Mouse (Mus musculus) olfactory bulb, adult 2 months (tissue): ENCODE measurements around the gene Hgfac. TPM values are rescaled to one million over a fixed set of nuclear protein-coding genes. Genes with fewer than 3 reads are reported as not detected.

Experiments
- H3K27ac ChIP-seq: fragments of 200-500 bp; 2 replicates; pipeline ENCODE4 v1.5.1; 2012; ENCODE audit warnings: low read depth, low read length; ENCODE audit not compliant: insufficient read depth
- H3K4me1 ChIP-seq: fragments of 200-500 bp; 2 replicates; pipeline ENCODE4 v1.6.1; 2012; ENCODE audit warnings: low read length; ENCODE audit not compliant: control insufficient read depth, insufficient read depth
- H3K4me3 ChIP-seq: fragments of 200-500 bp; 2 replicates; pipeline ENCODE4 v1.5.1; 2012; ENCODE audit warnings: mild to moderate bottlenecking, low read depth, low read length, moderate library complexity; ENCODE audit not compliant: insufficient read depth
- CTCF ChIP-seq: fragments of 200-500 bp; IDR thresholded peaks from 2 replicates; pipeline ENCODE4 v1.5.1; 2012; ENCODE audit warnings: low read depth, mild to moderate bottlenecking, low read length, moderate library complexity; ENCODE audit not compliant: insufficient read depth
- POLR2A ChIP-seq: fragments of 200-500 bp; IDR thresholded peaks from 2 replicates; pipeline ENCODE4 v1.6.1; 2012; ENCODE audit warnings: mild to moderate bottlenecking, low read depth, low read length, moderate library complexity; ENCODE audit not compliant: insufficient read depth
- WGBS: fragments of 180-500 bp; shearing (Covaris S2); methylation state at CpG from one replicate; pipeline ENCODE4 v1.1.7; 2018; 5-methylcytosine and 5-hydroxymethylcytosine counted together
- polyA plus RNA-seq: library from polyadenylated mRNA; stranded (reverse); fragments of >200 nt; gene quantifications from 2 replicates; pipeline ENCODE4 v1.2.4, GENCODE M21; 2012; ENCODE audit warnings: low replicate concordance; ENCODE audit not compliant: missing spikeins, insufficient read depth, insufficient read length

The Hgfac gene
- polyA plus RNA-seq = not detected in 2 replicates

- no peak for TF ChIP-seq POLR2A
- no peak for TF ChIP-seq CTCF
- 71% methylated on average over 6 of the region's 6 CpGs for WGBS
- no peak within 1 kb of the TSS for H3K4me3 ChIP-seq
Measured at GRCm38 (mm10) chr5:35041268-35041829, at the start of gene Hgfac. Gene Hgfac, plus strand, starts transcription at chr5:35041509.

DNA sequence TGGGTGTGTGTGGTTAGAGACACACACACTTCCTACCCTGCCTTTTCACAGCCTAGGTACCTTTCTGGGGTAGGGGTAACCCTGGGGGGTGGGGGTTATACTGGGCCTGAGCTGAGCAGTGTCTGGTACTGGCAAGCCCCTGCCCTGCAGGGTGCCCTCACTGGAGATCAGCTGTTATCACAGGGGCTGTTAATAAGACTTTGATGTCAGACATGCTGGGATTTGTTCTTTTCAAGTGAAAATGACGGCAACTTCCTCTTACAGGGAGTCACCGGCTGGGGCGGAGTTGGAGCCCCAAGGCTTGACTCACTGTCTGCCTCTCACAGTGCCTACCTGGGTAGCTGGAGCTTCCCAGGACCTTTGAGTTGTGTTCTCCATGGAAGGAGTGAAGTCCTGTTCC lies 42.6 kb upstream of the Hgfac start:
- no peak overlapping the region for H3K27ac ChIP-seq
- no peak overlapping the region for H3K4me3 ChIP-seq
- H3K4me1 ChIP-seq = peaks cover 39% of the 10 kb centered on the region
- no peak for TF ChIP-seq POLR2A
- TF ChIP-seq CTCF = no peak
- WGBS = 52% methylated on average over 3 of the region's 3 CpGs

More at GRCm38 (mm10) chr5:35041268-35041829, at the start of gene Hgfac:
- Histone ChIP-seq H3K27ac (no peak within 1 kb of the TSS), H3K4me1 (peaks cover 7% of the 10 kb centered on the region; the same call in 1 of the 2 replicates)

DNA sequence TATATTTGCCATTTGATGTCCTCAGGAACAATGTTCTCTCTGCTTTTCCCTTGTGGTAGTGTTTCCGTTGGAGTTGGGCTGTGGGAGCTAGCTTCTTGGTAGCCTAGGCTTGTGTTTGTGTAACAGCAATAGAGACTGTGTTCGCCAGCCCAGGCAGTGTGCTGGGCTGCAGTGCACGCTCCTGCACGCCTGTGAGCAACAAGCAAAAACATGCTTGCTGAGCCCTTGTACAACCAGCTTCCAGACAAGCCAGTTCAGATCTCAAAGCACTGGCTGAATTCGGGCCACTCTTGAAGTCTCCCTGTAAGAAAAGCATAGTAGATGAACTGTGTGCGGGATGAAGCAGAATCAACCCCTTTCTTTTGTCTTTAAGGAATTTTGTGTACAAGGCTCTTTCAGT lies 42.0 kb upstream of the Hgfac start:
- Histone ChIP-seq H3K4me3 (no peak overlapping the region), H3K27ac (no peak overlapping the region), H3K4me1 (peaks cover 39% of the 10 kb centered on the region)
- TF ChIP-seq CTCF (no peak), POLR2A (no peak)
- WGBS = 67% methylated on average over 6 of the region's 6 CpGs

DNA sequence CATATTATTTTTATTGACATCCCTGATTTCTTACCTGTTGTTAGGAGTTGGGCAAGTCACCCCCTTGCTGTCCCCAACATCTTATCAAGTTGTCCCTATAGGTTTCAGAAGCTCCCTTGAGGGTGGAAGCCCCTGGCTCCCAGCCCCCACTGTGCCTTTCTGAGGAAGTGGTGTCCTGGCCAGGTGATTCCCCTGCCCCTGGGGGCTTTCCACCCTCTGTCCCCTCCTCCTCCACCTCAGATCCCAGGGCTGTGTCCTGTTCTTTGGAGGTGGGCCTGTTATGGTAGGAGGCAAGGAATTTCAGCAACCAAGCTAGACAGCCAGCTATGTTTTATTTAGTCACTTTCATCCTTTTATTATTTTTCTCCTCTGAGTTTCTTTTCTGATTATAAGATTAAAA lies 41.0 kb upstream of the Hgfac start:
- H3K4me3 ChIP-seq = no peak overlapping the region
- peaks cover 37% of the 10 kb centered on the region for H3K4me1 ChIP-seq
- TF ChIP-seq POLR2A = no peak
- no peak for TF ChIP-seq CTCF
- no peak overlapping the region for H3K27ac ChIP-seq

GRCm38 (mm10) chr5:35001144-35001543 lies 40.2 kb upstream of the Hgfac start:
- WGBS = 82% methylated on average over 3 of the region's 3 CpGs
- no peak overlapping the region for H3K27ac ChIP-seq
- H3K4me3 ChIP-seq = no peak overlapping the region
- no peak for TF ChIP-seq POLR2A
- no peak for TF ChIP-seq CTCF
- H3K4me1 ChIP-seq = peaks cover 37% of the 10 kb centered on the region

- no peak overlapping the region for H3K27ac ChIP-seq
- WGBS = 77% methylated on average over 7 of the region's 7 CpGs
- TF ChIP-seq POLR2A = no peak
- no peak for TF ChIP-seq CTCF
Measured at GRCm38 (mm10) chr5:35003611-35004162, 37.6 kb upstream of the Hgfac start.

GRCm38 (mm10) chr5:35004769-35005168 lies 36.5 kb upstream of the Hgfac start:
- TF ChIP-seq CTCF (no peak), POLR2A (no peak)
- H3K27ac ChIP-seq = no peak overlapping the region
- 93% methylated on average over 2 of the region's 2 CpGs for WGBS

More at GRCm38 (mm10) chr5:35003611-35004162, 37.6 kb upstream of the Hgfac start:
- Histone ChIP-seq H3K4me1 (peaks cover 29% of the 10 kb centered on the region), H3K4me3 (no peak overlapping the region)

DNA sequence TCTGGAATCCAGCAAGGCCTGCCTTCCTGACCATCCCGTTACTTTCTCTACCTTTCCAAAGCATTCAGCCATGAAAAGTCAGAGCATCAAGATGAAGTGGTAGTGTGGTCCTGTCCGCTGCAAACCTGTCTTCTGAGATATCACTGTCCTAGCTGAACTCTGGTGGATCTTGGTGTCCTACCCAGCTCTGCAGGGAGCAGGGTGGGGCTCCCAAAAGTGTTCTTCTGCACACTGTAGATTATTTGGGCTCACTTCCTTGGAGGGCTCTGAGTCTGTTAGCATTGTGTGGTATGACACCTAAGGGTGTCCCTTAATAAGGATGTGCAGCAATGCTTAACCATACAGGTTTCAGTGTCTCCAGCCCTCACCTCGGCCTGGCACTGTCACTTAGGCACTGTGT lies 35.6 kb upstream of the Hgfac start:
- H3K27ac ChIP-seq = no peak overlapping the region
- 96% methylated on average over 3 of the region's 3 CpGs for WGBS
- no peak overlapping the region for H3K4me3 ChIP-seq
- peaks cover 26% of the 10 kb centered on the region for H3K4me1 ChIP-seq
- TF ChIP-seq POLR2A = no peak
- TF ChIP-seq CTCF = no peak

More at GRCm38 (mm10) chr5:35004769-35005168, 36.5 kb upstream of the Hgfac start:
- Histone ChIP-seq H3K4me1 (peaks cover 25% of the 10 kb centered on the region), H3K4me3 (no peak overlapping the region)

- Histone ChIP-seq H3K27ac (no peak overlapping the region), H3K4me3 (no peak overlapping the region), H3K4me1 (peaks cover 24% of the 10 kb centered on the region)
- no peak for TF ChIP-seq CTCF
- TF ChIP-seq POLR2A = no peak
- WGBS = 84% methylated on average over 2 of the region's 2 CpGs
Measured at GRCm38 (mm10) chr5:35006599-35006998, 34.7 kb upstream of the Hgfac start.

- TF ChIP-seq POLR2A = no peak
- TF ChIP-seq CTCF = no peak
- no peak overlapping the region for H3K4me3 ChIP-seq
- WGBS = 89% methylated on average over 4 of the region's 4 CpGs
- no peak overlapping the region for H3K27ac ChIP-seq
- H3K4me1 ChIP-seq = peaks cover 19% of the 10 kb centered on the region
Measured at GRCm38 (mm10) chr5:35009163-35009562, 32.1 kb upstream of the Hgfac start.

DNA sequence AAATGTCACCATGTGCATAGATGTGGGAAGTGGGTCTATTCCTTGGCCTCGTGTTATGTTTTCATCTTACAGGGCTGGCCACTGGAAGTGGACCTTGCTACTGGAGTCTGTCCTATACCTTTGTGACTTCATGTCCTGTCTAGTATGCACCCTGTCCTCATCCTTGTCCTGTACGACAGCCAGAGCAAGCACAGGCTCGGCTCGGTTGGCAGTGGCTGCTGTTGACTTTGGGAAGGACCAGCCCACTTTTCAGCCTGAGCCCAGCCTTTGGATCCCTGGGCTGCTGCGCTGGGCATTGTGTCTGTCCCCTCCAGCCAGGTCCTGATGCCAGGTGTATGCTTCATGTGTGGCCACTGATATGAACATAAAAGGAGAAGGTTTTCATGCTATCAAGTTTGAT lies 30.7 kb upstream of the Hgfac start:
- TF ChIP-seq POLR2A = no peak
- H3K4me3 ChIP-seq = no peak overlapping the region
- H3K27ac ChIP-seq = no peak overlapping the region
- WGBS = 59% methylated on average over 5 of the region's 5 CpGs
- H3K4me1 ChIP-seq = peaks cover 23% of the 10 kb centered on the region
